Mouse (Mus musculus) embryonic facial prominence, embryonic 14.5 days (tissue): Measurements from ENCODE around the gene Aqp6. TPM values are rescaled to one million over a fixed set of nuclear protein-coding genes. Genes with fewer than 3 reads are reported as not detected.

Source experiments
- ATAC-seq: fragments of 200-750 bp; cut with Nextera tagmentation; 2 replicates; pipeline ENCODE4 v1.8.0; 2017; ENCODE audit warnings: low read depth, moderate number of reproducible peaks, moderate TSS enrichment
- DNase-seq: peaks from one replicate; pipeline ENCODE4 v3.0.0-alpha.2; 2015; ENCODE audit warnings: low spot score
- H3K27ac ChIP-seq: fragments of 300-500 bp; sonication (generic); replicated peaks from 2 replicates; pipeline ENCODE4 v1.5.1; 2014; ENCODE audit warnings: low read depth, mild to moderate bottlenecking, low read length, moderate library complexity
- H3K27me3 ChIP-seq: fragments of 300-500 bp; sonication (generic); replicated peaks from 2 replicates; pipeline ENCODE4 v1.6.1; 2014; ENCODE audit warnings: low read length; ENCODE audit not compliant: control insufficient read depth, insufficient read depth
- H3K36me3 ChIP-seq: fragments of 300-500 bp; sonication (generic); 2 replicates; pipeline ENCODE4 v1.6.1; 2014; ENCODE audit warnings: low read length, mixed read lengths; ENCODE audit not compliant: control insufficient read depth, insufficient read depth
- H3K4me1 ChIP-seq: fragments of 300-500 bp; sonication (generic); 2 replicates; pipeline ENCODE4 v1.6.1; 2014; ENCODE audit warnings: antibody characterized with exemption, low read length; ENCODE audit not compliant: control insufficient read depth, insufficient read depth
- H3K4me2 ChIP-seq: fragments of 300-500 bp; sonication (generic); 2 replicates; pipeline ENCODE4 v1.6.1; 2014; ENCODE audit warnings: low read depth, mild to moderate bottlenecking, low read length, moderate library complexity, mixed read lengths
- H3K4me3 ChIP-seq: fragments of 300-500 bp; sonication (generic); 2 replicates; pipeline ENCODE4 v1.5.1; 2014; ENCODE audit warnings: low read depth, mild to moderate bottlenecking, low read length
- H3K9ac ChIP-seq: fragments of 300-500 bp; sonication (generic); 2 replicates; pipeline ENCODE4 v1.6.1; 2014; ENCODE audit warnings: low read depth, mild to moderate bottlenecking, low read length, moderate library complexity, mixed read lengths
- H3K9me3 ChIP-seq: fragments of 300-500 bp; sonication (generic); 2 replicates; pipeline ENCODE4 v1.6.1; 2016; ENCODE audit warnings: low read length; ENCODE audit not compliant: control insufficient read depth
- WGBS: fragments of 180-500 bp; shearing (Covaris S2); extraction: QIAGEN DNeasy Blood & Tissue Kit; methylation state at CpG from one replicate; pipeline ENCODE4 v1.1.7; 2014; 5-methylcytosine and 5-hydroxymethylcytosine counted together
- polyA plus RNA-seq: library from polyadenylated mRNA; unstranded; fragments of >200 nt; fragmentation: Nextera tagmentation; extraction: Ambion mirVana; gene quantifications from 2 replicates; pipeline ENCODE4 v1.2.1, GENCODE M21; 2014

The Aqp6 gene
- polyA plus RNA-seq, 1 experiment from 2014 or later = not detected

DNA sequence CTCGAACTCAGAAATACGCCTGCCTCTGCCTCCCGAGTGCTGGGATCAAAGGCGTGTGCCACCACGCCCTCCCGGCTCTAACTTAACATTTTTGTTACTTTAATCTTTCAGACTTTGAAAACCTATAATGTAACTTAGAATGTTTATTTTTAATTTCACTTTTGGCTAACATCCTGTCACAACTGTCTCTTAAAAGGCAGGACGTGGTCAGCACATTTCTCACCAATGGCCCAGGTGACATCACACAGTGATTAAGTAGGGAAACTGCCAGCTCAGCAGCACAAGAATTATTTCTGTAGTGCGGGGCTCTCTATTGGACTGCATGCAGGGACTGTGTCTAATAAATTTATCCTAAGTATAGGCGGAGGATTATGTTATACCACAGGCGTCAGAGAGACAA is 42.6 kb downstream of the Aqp6 start:
- no peak overlapping the region for H3K9ac ChIP-seq
- H3K9me3 ChIP-seq = no peaks in the 10 kb centered on the region
- 81% methylated on average over 10 of the region's 10 CpGs for WGBS
- ATAC-seq (no peak), DNase-seq (no peak)
- H3K4me3 ChIP-seq = no peak overlapping the region
- H3K27me3 ChIP-seq = no peaks in the 10 kb centered on the region
- H3K36me3 ChIP-seq = peaks cover 25% of the 10 kb centered on the region
- no peak overlapping the region for H3K4me2 ChIP-seq
- peaks cover 9% of the 10 kb centered on the region; the same call in 1 of the 2 replicates for H3K4me1 ChIP-seq
- H3K27ac ChIP-seq = 0 out of 2 replicates have a peak overlapping the region, but pooled peaks have one; percentile 8

DNA sequence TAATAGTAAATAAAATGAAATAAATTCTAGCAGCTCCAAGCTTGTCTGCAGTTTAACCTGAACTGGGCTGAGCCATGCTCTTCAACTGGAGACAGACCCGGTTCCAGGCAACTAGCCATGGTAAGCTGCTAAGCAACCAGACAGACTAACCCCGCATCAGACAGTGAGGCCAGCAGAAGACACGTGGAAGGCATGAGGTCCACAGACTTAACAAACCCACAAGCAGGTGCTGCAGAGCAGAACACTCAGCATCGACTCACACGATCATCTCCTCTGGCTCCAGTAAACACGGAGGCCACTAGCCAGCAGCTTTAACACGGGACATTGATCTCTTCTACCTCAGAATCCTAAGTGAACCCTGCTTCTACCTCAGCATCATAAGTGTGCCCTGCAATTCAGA is 43.6 kb downstream of the Aqp6 start:
- 60% methylated on average over 7 of the region's 7 CpGs for WGBS
- H3K4me2 ChIP-seq = no peak overlapping the region
- no peaks in the 10 kb centered on the region for H3K27me3 ChIP-seq
- H3K9ac ChIP-seq = no peak overlapping the region
- no peak overlapping the region for H3K4me3 ChIP-seq
- ATAC-seq (no peak), DNase-seq (no peak)
- H3K27ac ChIP-seq = no peak overlapping the region
- peaks cover 18% of the 10 kb centered on the region for H3K4me1 ChIP-seq
- H3K9me3 ChIP-seq = no peaks in the 10 kb centered on the region
- peaks cover 17% of the 10 kb centered on the region for H3K36me3 ChIP-seq

DNA sequence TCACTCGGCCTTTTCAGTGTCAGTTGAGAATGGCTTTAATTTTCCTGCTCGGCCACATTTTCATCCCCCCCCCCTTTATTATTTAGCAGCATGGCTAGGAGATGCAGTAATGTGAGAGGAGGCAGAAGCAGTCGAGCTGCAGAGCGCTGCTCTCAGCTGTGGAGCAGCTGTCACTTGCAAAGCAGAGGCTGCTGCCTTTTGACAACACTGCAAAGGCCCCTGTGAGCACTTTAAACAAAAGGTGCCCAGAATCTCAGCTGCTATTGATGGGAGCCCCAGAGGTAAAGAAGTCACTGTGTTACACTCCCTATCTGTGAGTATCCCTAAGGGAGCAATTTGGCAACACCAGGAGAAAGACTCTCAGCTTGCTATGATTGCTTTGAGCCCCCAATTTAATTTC is 47.1 kb downstream of the Aqp6 start:
- Histone ChIP-seq H3K27ac (no peak overlapping the region), H3K9ac (no peak overlapping the region)

DNA sequence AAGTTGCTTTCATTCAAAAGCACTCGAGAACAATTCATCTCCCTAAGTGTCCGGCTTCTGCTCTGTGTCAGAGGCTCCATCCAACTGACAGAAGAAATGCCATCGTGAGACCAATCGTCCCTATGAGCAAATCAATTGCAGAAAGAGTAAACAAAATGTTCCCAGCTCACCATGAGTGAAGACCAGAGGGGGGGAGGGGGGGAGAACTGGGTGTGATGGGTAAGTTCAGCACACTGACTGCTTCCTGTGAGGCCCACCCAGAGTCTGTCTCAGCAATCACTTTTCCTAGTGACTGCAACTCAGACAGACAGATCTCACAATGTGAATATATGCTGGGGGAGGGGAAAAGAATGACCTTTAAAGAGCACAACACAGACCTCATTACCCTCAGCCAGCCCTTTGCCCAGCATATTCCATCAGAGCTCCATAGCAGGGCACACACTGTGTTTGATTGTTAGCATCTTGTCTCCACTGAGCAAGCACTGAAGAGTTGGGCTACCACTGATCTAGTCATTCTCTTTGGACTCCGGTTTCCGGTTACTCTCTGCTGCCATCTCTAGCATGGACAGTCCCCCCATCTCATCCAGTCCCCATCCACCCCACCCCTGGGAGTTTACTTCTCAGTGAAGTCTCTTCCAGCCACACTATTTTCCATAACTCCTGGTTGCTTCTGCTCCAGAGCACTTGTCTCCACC is 48.0 kb downstream of the Aqp6 start:
- WGBS = 31% methylated on average over 6 of the region's 6 CpGs
- H3K27me3 ChIP-seq = peaks cover 18% of the 10 kb centered on the region

More for the DNA sequence above, 47.1 kb downstream of the Aqp6 start:
- Histone ChIP-seq H3K4me3 (no peak overlapping the region), H3K27me3 (peaks cover 9% of the 10 kb centered on the region), H3K9me3 (no peaks in the 10 kb centered on the region), H3K36me3 (no peaks in the 10 kb centered on the region), H3K4me2 (peak overlapping the region; percentile 69; the same call in 1 of the 2 replicates), H3K4me1 (peaks cover 30% of the 10 kb centered on the region)
- 9% methylated on average over 4 of the region's 4 CpGs for WGBS
- ATAC-seq = peak; percentile 53; the same call in 1 of the 2 replicates
- peak; percentile 81 for DNase-seq

DNA sequence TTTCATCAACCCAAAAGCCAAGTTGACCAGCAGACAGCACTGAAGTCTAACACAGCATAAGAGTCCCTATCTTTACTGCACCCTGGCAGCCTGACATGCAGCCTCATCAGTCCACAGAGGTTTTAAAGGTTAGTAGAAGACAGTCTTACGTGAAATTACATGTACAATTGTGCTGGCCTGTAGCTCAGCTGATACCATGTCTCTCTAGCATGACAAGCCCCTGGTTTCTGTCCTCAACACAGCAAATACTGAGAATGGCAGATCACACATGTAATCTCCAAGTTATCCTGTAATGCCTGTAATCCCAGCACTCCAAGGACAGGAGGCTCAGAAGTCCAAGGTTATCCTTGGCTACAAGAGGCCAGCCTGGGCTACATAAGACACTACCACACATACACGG is 49.1 kb downstream of the Aqp6 start:
- peaks cover 29% of the 10 kb centered on the region for H3K27me3 ChIP-seq
- H3K4me1 ChIP-seq = peaks cover 30% of the 10 kb centered on the region
- H3K4me2 ChIP-seq = peak overlapping the region; percentile 69
- no peaks in the 10 kb centered on the region for H3K9me3 ChIP-seq
- DNase-seq (no peak), ATAC-seq (no peak)
- H3K4me3 ChIP-seq = peak overlapping the region; percentile 90
- 42% methylated on average over 2 of the region's 2 CpGs for WGBS
- H3K27ac ChIP-seq = no peak overlapping the region
- peak overlapping the region; percentile 89 for H3K9ac ChIP-seq
- no peaks in the 10 kb centered on the region for H3K36me3 ChIP-seq

More for the DNA sequence above, 48.0 kb downstream of the Aqp6 start:
- no peaks in the 10 kb centered on the region for H3K9me3 ChIP-seq
- DNase-seq (no peak), ATAC-seq (no peak)
- H3K4me1 ChIP-seq = peaks cover 30% of the 10 kb centered on the region
- peak overlapping the region; percentile 69 for H3K4me2 ChIP-seq
- H3K9ac ChIP-seq = peak overlapping the region; percentile 89; the same call in 1 of the 2 replicates
- H3K27ac ChIP-seq = 0 out of 2 replicates have a peak overlapping the region, but pooled peaks have one; percentile 19
- H3K36me3 ChIP-seq = no peaks in the 10 kb centered on the region
- peak overlapping the region; percentile 90 for H3K4me3 ChIP-seq

DNA sequence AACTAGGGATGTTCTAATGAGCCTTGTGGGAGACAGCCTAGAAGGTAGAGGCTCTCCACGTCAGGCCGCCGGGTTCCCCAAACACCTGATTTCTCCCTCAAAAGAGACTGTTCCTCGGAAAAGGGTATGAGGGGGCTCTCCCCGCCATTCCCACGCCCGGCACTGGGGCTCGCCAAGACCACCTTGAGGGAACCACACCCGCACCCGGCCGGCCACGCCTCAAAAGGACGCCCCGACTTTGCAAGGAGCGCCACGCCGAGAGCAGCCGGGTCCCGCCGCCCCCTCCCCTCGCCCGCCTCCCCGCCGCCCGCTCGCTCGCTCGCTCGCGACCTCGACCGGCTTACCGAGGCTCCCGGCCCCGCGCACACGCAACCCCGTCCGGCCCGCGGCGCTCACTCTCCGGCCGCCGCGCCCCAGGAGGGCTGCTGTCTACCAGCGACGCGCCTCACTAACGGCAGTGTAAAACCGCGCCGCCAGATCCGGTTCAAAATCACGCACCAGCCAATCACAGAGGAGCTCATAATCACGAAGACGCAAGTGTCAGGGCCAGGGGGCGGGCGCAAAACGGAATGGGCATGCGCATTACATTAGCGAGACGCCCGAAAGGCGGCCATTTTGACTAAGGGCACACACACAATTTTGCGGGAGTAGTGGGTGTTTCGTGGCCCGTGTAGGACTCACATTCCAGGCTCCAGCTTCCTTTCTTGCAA is 50.1 kb downstream of the Aqp6 start, which contains the start of gene Racgap1:
TSS of gene Racgap1 (minus strand) at position 494 of the 710 bp plus-strand sequence.
- H3K4me1 ChIP-seq = peaks cover 26% of the 10 kb centered on the region
- H3K36me3 ChIP-seq = no peaks in the 10 kb centered on the region
- peak within 1 kb of the TSS; percentile 39 for H3K27ac ChIP-seq
- H3K27me3 ChIP-seq = peaks cover 37% of the 10 kb centered on the region
- under 1% methylated on average over 41 of the region's 68 CpGs for WGBS
- DNase-seq (peak; percentile 98), ATAC-seq (peak; percentile 94)
- H3K9me3 ChIP-seq = no peaks in the 10 kb centered on the region
- H3K9ac ChIP-seq = peak within 1 kb of the TSS; percentile 89
- H3K4me3 ChIP-seq = peak within 1 kb of the TSS; percentile 90
- H3K4me2 ChIP-seq = peak within 1 kb of the TSS; percentile 69

DNA sequence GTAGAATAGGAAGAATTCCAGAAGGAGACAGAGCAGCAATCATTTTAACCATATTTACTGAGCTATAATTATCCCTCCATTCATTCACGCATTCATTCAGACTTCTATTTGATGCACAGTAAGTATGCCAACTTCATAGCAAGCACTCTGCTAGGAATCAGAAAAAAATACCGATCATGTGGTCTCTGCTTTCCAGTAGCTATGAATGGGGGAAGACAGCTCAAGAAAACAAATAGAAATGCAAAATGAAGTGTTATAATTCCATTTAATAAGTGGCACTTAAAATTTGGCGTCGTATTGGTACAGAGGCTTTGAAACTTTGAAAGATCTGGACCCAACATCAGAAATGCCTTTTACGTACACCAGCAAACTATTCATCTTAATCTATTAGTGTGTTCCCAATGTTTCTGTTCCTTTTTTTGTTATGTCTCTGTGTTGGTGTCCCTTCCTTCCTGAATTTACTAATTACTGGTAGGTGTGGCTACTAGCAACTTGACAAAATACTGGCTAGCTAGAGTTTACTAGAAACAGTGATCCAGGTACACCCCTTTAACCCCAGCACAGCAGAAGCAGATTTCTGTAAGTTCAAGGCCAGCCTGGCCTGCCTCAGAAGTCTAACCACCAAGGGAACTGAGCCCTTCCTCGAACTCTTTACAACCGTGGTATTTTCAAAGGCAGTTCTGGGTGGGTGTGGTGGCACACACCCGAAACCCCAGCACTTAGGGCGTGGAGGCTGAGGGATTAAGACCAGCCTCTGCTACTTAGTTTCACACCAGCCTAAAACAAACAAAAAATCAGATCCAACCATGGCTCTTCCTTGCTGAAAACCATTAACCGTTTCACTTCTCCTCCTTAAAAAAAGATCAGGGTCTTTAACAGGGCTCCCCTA is 51.0 kb downstream of the Aqp6 start:
- WGBS = 72% methylated on average over 10 of the region's 10 CpGs
- peak overlapping the region; percentile 90 for H3K4me3 ChIP-seq
- peaks cover 40% of the 10 kb centered on the region for H3K27me3 ChIP-seq
- H3K4me2 ChIP-seq = peak overlapping the region; percentile 69
- no peak overlapping the region for H3K27ac ChIP-seq
- no peaks in the 10 kb centered on the region for H3K36me3 ChIP-seq
- peaks cover 26% of the 10 kb centered on the region for H3K4me1 ChIP-seq
- H3K9ac ChIP-seq = peak overlapping the region; percentile 48
- no peaks in the 10 kb centered on the region for H3K9me3 ChIP-seq
- DNase-seq (no peak), ATAC-seq (no peak)

DNA sequence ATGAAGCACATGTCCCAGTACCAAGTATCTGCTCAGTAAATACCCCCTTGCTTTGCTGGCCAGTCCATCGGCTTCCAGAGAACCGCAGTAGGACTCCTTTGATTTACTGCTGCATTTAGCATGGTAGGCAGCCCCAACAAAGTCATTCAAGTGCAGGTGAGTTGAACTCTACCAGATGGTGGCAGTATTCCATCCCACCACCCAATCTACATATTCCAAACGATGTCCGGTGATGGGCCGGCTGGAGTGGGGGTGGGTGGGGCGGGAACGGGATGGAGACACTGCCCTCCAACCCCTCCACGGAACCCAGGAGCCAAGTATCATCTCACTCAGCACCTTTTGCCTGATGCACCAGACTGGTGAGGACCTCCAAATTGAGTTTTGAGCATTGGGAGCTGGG is 52.1 kb downstream of the Aqp6 start:
- WGBS = 11% methylated on average over 8 of the region's 8 CpGs
- H3K4me2 ChIP-seq = peak overlapping the region; percentile 41
- no peak overlapping the region for H3K27ac ChIP-seq
- H3K4me1 ChIP-seq = peaks cover 24% of the 10 kb centered on the region
- H3K9me3 ChIP-seq = no peaks in the 10 kb centered on the region
- DNase-seq (no peak), ATAC-seq (no peak)
- H3K4me3 ChIP-seq = peak overlapping the region; percentile 20
- no peaks in the 10 kb centered on the region for H3K36me3 ChIP-seq
- H3K9ac ChIP-seq = 0 out of 2 replicates have a peak overlapping the region, but pooled peaks have one; percentile 40
- peaks cover 40% of the 10 kb centered on the region for H3K27me3 ChIP-seq
